Mouse (Mus musculus) mesoderm, embryonic 11.5 days (tissue): ENCODE data around the gene Oas2.

Experiments
- DNase-seq: peaks from one replicate; pipeline ENCODE4 v3.0.0-alpha.2; 2012; ENCODE audit warnings: low read depth, low spot score

The Oas2 gene

GRCm38 (mm10) chr5:120732740-120733139, 16.9 kb downstream of the Oas2 start:
- DNase-seq = no peak

- DNase-seq = no peak
Observed at GRCm38 (mm10) chr5:120729319-120729718, 20.3 kb downstream of the Oas2 start.

- DNase-seq = no peak
Observed at GRCm38 (mm10) chr5:120725811-120726455, 23.7 kb downstream of the Oas2 start.

- no peak for DNase-seq
Observed at GRCm38 (mm10) chr5:120721005-120721404, 28.6 kb downstream of the Oas2 start.

- no peak for DNase-seq
Observed at GRCm38 (mm10) chr5:120718600-120719378, 30.9 kb downstream of the Oas2 start.

- DNase-seq = no peak
Observed at GRCm38 (mm10) chr5:120717136-120717535, 32.5 kb downstream of the Oas2 start.

GRCm38 (mm10) chr5:120714314-120714713, 35.3 kb downstream of the Oas2 start:
- DNase-seq = peak; percentile 76

GRCm38 (mm10) chr5:120712721-120713120, 36.9 kb downstream of the Oas2 start:
- DNase-seq = no peak

- DNase-seq = no peak
Observed at GRCm38 (mm10) chr5:120711827-120712226, 37.8 kb downstream of the Oas2 start, which contains the start of gene Dtx1. Gene Dtx1, minus strand, starts transcription at chr5:120711927.

GRCm38 (mm10) chr5:120711416-120711815, 38.2 kb downstream of the Oas2 start:
- DNase-seq = no peak

GRCm38 (mm10) chr5:120710826-120711248, 38.8 kb downstream of the Oas2 start:
- no peak for DNase-seq

- peak; percentile 47 for DNase-seq
Observed at GRCm38 (mm10) chr5:120710161-120710825, 39.4 kb downstream of the Oas2 start.

- no peak for DNase-seq
Observed at GRCm38 (mm10) chr5:120706976-120707375, 42.7 kb downstream of the Oas2 start.

- DNase-seq = peak; percentile 59
Observed at GRCm38 (mm10) chr5:120706541-120706940, 43.1 kb downstream of the Oas2 start.

GRCm38 (mm10) chr5:120704421-120704820, 45.2 kb downstream of the Oas2 start:
- no peak for DNase-seq

- no peak for DNase-seq
Observed at GRCm38 (mm10) chr5:120703660-120704059, 46.0 kb downstream of the Oas2 start.

- no peak for DNase-seq
Observed at GRCm38 (mm10) chr5:120702969-120703368, 46.7 kb downstream of the Oas2 start.

- DNase-seq = no peak
Observed at GRCm38 (mm10) chr5:120702421-120702820, 47.2 kb downstream of the Oas2 start.

- DNase-seq = no peak
Observed at GRCm38 (mm10) chr5:120700996-120701790, 48.5 kb downstream of the Oas2 start.

GRCm38 (mm10) chr5:120698801-120699391, 50.8 kb downstream of the Oas2 start:
- no peak for DNase-seq

GRCm38 (mm10) chr5:120698181-120698580, 51.5 kb downstream of the Oas2 start:
- DNase-seq = no peak
